Mouse (Mus musculus): ENCODE data around the gene AC161166.1.
A peak's percentile ranks its signal among the peaks of the same experiment; 100 is the strongest.
"Not testable (repeated sequence)": the region's sequence is repeated elsewhere in the genome, so short reads cannot be mapped to it uniquely, and the experiment has no call there.

Gene AC161166.1

GRCm38 (mm10) chr7:24485481-24485880 lies 26.8 kb downstream of the AC161166.1 start:
- no peak for DNase-seq (ENCODE audit: low spot score)

GRCm38 (mm10) chr7:24483291-24483690 lies 29.0 kb downstream of the AC161166.1 start:
- not testable (repeated sequence) for DNase-seq (ENCODE audit: low spot score)

- no peak for DNase-seq (ENCODE audit: low spot score)
Observed at GRCm38 (mm10) chr7:24482208-24483020, 29.8 kb downstream of the AC161166.1 start.

GRCm38 (mm10) chr7:24481474-24482207 lies 30.6 kb downstream of the AC161166.1 start, which contains the start of gene Cadm4:
Gene Cadm4, plus strand, starts transcription at chr7:24482023.
- DNase-seq (ENCODE audit: low spot score): peak; percentile 82

- no peak for DNase-seq (ENCODE audit: low spot score)
Observed at GRCm38 (mm10) chr7:24480986-24481473, 31.2 kb downstream of the AC161166.1 start.

GRCm38 (mm10) chr7:24480121-24480941 lies 31.9 kb downstream of the AC161166.1 start:
- no peak for DNase-seq (ENCODE audit: low spot score)

GRCm38 (mm10) chr7:24479685-24480084 lies 32.6 kb downstream of the AC161166.1 start:
- no peak for DNase-seq (ENCODE audit: low spot score)

GRCm38 (mm10) chr7:24478911-24479310 lies 33.3 kb downstream of the AC161166.1 start:
- no peak for DNase-seq (ENCODE audit: low spot score)

- DNase-seq (ENCODE audit: low spot score): no peak
Observed at GRCm38 (mm10) chr7:24476856-24477255, 35.4 kb downstream of the AC161166.1 start.

GRCm38 (mm10) chr7:24476338-24476737 lies 35.9 kb downstream of the AC161166.1 start:
- DNase-seq (ENCODE audit: low spot score): no peak

- no peak for DNase-seq (ENCODE audit: low spot score)
Observed at GRCm38 (mm10) chr7:24474811-24475506, 37.3 kb downstream of the AC161166.1 start.

- peak; percentile 58 for DNase-seq (ENCODE audit: low spot score)
Observed at GRCm38 (mm10) chr7:24473913-24474529, 38.2 kb downstream of the AC161166.1 start.

- no peak for DNase-seq (ENCODE audit: low spot score)
Observed at GRCm38 (mm10) chr7:24472937-24473336, 39.3 kb downstream of the AC161166.1 start.

GRCm38 (mm10) chr7:24472442-24472841 lies 39.8 kb downstream of the AC161166.1 start:
- DNase-seq (ENCODE audit: low spot score): no peak

- DNase-seq (ENCODE audit: low spot score): no peak
Observed at GRCm38 (mm10) chr7:24470356-24470755, 41.9 kb downstream of the AC161166.1 start.

GRCm38 (mm10) chr7:24469126-24469525 lies 43.1 kb downstream of the AC161166.1 start:
- no peak for DNase-seq (ENCODE audit: low spot score)

- DNase-seq (ENCODE audit: low spot score): no peak
Observed at GRCm38 (mm10) chr7:24467886-24468285, 44.4 kb downstream of the AC161166.1 start.

GRCm38 (mm10) chr7:24466835-24467234 lies 45.4 kb downstream of the AC161166.1 start:
- no peak for DNase-seq (ENCODE audit: low spot score)

- DNase-seq (ENCODE audit: low spot score): no peak
Observed at GRCm38 (mm10) chr7:24462388-24463319, 49.6 kb downstream of the AC161166.1 start, which contains the start of gene Plaur. Gene Plaur, plus strand, starts transcription at chr7:24462484.
